Mouse (Mus musculus) embryonic facial prominence, embryonic 13.5 days (tissue): ENCODE data around the gene Commd4. TPM values are rescaled to one million over a fixed set of nuclear protein-coding genes. Genes with fewer than 3 reads are reported as not detected.
A peak's percentile ranks its signal among the peaks of the same experiment; 100 is the strongest.

Source experiments
- ATAC-seq: fragments of 200-750 bp; cut with Nextera tagmentation; 2 replicates; pipeline ENCODE4 v1.8.0; 2017; ENCODE audit warnings: low read depth; ENCODE audit not compliant: insufficient number of reproducible peaks, insufficient read depth, low FRiP score, low TSS enrichment
- H3K27ac ChIP-seq: fragments of 300-500 bp; sonication (generic); 2 replicates; pipeline ENCODE4 v1.5.1; 2015; ENCODE audit warnings: moderate library complexity, mild to moderate bottlenecking, inconsistent platforms
- H3K27me3 ChIP-seq: fragments of 300-500 bp; sonication (generic); 2 replicates; pipeline ENCODE4 v1.6.1; 2015; ENCODE audit warnings: mild to moderate bottlenecking, inconsistent platforms
- H3K36me3 ChIP-seq: fragments of 300-500 bp; sonication (generic); 2 replicates; pipeline ENCODE4 v1.6.1; 2015; ENCODE audit warnings: mild to moderate bottlenecking, inconsistent platforms
- H3K4me1 ChIP-seq: fragments of 300-500 bp; sonication (generic); 2 replicates; pipeline ENCODE4 v1.6.1; 2015; ENCODE audit warnings: inconsistent platforms
- H3K4me2 ChIP-seq: fragments of 300-500 bp; sonication (generic); 2 replicates; pipeline ENCODE4 v1.6.1; 2015; ENCODE audit warnings: moderate library complexity, mild to moderate bottlenecking, inconsistent platforms
- H3K4me3 ChIP-seq: fragments of 300-500 bp; sonication (generic); 2 replicates; pipeline ENCODE4 v1.5.1; 2015; ENCODE audit warnings: mild to moderate bottlenecking, inconsistent platforms
- H3K9ac ChIP-seq: fragments of 300-500 bp; sonication (generic); 2 replicates; pipeline ENCODE4 v1.6.1; 2015; ENCODE audit warnings: mild to moderate bottlenecking, inconsistent platforms
- H3K9me3 ChIP-seq: fragments of 300-500 bp; sonication (generic); 2 replicates; pipeline ENCODE4 v1.6.1; 2016; ENCODE audit warnings: inconsistent platforms
- WGBS: fragments of 180-500 bp; shearing (Covaris S2); methylation state at CpG from one replicate; pipeline ENCODE4 v1.1.7; 2015; ENCODE audit warnings: mixed read lengths; 5-methylcytosine and 5-hydroxymethylcytosine counted together
- polyA plus RNA-seq: library from polyadenylated mRNA; unstranded; fragments of >200 nt; fragmentation: Nextera tagmentation; extraction: Ambion mirVana; gene quantifications from 2 replicates; pipeline ENCODE4 v1.2.1, GENCODE M21; 2015

The Commd4 gene
- polyA plus RNA-seq, 1 experiment from 2014 or later, result 97.7 TPM

DNA sequence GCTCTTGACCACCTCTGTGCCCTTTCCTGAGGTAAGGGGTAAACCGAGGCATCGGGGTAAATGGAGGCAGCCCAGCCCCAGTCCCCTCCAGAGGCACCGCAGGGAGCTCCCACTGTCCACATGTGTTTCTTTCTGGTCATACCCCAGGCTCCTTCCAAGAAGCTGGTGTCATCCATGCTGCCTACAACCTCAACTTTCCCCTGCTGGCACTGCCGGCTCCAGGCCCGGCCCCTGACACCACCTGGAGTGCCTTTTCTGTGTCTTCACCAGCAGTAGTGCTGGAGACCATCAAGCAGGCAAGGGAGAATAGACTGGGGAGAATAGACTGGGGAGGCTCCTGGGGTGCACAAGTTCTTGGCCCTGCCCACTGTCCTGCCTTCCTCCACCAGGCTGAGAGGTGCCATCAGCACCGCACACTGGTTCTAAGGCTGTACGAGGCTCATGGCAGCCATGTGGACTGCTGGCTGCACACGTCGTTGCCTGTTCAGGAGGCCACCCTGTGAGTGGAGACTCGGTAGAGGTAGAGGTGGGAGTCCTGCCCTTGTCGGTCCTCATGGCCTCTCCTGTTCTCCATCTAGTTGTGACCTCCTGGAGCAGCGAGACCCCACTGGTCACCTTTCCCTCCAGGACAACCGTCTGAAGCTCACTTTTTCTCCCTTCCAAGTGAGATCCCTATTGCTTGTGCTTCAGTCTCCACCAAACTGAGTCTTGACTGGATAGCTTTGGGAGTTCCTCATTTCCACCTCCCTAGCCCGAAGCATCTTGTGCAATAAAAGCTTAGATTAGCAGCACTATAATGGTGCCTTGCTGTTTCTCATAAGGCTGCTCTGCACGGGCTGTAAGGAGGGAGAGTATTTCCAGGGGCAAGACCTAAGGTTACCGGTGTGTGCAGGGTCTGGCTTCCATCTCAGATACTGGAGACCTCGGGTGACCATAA is 16.4 kb downstream of the Commd4 start:
- no peak overlapping the region for H3K4me2 ChIP-seq
- no peak for ATAC-seq
- 90% methylated on average over 17 of the region's 17 CpGs for WGBS

DNA sequence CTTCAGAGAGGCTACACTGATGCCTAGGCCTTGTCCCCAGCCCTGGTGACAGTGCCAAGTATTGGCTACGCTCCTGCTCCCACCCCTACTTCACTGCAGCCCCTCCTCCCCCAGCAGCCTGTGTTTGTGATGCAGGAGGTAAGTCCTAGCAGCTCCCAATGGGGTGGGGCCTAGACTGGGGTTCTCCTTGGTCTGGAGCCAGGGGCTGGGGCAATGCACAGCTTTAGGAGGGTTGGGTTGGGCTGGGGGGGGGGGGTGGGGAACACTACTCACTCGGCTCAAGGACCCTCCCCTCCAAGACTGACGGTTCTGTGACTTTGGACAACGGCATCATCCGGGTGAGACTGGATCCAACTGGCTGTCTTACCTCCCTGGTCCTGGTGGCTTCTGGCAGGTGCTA is 18.6 kb downstream of the Commd4 start:
- WGBS, result 87% methylated on average over 5 of the region's 5 CpGs
- H3K4me3 ChIP-seq, result no peak overlapping the region
- H3K36me3 ChIP-seq, result peaks cover 90% of the 10 kb centered on the region
- H3K4me1 ChIP-seq, result no peaks in the 10 kb centered on the region
- H3K9me3 ChIP-seq, result no peaks in the 10 kb centered on the region
- no peak overlapping the region for H3K9ac ChIP-seq
- ATAC-seq, result no peak; the same call in 1 of the 2 replicates
- no peak overlapping the region for H3K4me2 ChIP-seq
- no peaks in the 10 kb centered on the region for H3K27me3 ChIP-seq
- H3K27ac ChIP-seq, result no peak overlapping the region

More for the DNA sequence above, 16.4 kb downstream of the Commd4 start:
- peaks cover 76% of the 10 kb centered on the region for H3K36me3 ChIP-seq
- H3K27ac ChIP-seq, result no peak overlapping the region
- no peak overlapping the region for H3K9ac ChIP-seq
- H3K4me3 ChIP-seq, result no peak overlapping the region
- H3K9me3 ChIP-seq, result no peaks in the 10 kb centered on the region
- H3K27me3 ChIP-seq, result no peaks in the 10 kb centered on the region
- H3K4me1 ChIP-seq, result peaks cover 2% of the 10 kb centered on the region

GRCm38 (mm10) chr9:57139110-57139509 is 19.0 kb downstream of the Commd4 start:
- no peaks in the 10 kb centered on the region for H3K9me3 ChIP-seq
- H3K27me3 ChIP-seq, result no peaks in the 10 kb centered on the region
- H3K27ac ChIP-seq, result no peak overlapping the region
- H3K9ac ChIP-seq, result no peak overlapping the region
- H3K36me3 ChIP-seq, result peaks cover 90% of the 10 kb centered on the region
- no peak overlapping the region for H3K4me2 ChIP-seq
- H3K4me3 ChIP-seq, result no peak overlapping the region
- no peaks in the 10 kb centered on the region for H3K4me1 ChIP-seq
- 87% methylated on average over 9 of the region's 9 CpGs for WGBS
- ATAC-seq, result no peak

- Histone ChIP-seq H3K4me3 (no peak overlapping the region), H3K27me3 (no peaks in the 10 kb centered on the region), H3K36me3 (peaks cover 90% of the 10 kb centered on the region), H3K27ac (no peak overlapping the region), H3K9ac (no peak overlapping the region), H3K4me2 (no peak overlapping the region), H3K9me3 (no peaks in the 10 kb centered on the region), H3K4me1 (no peaks in the 10 kb centered on the region)
- WGBS, result 89% methylated on average over 6 of the region's 6 CpGs
- ATAC-seq, result no peak
Measured at GRCm38 (mm10) chr9:57138507-57138906, 19.6 kb downstream of the Commd4 start.

DNA sequence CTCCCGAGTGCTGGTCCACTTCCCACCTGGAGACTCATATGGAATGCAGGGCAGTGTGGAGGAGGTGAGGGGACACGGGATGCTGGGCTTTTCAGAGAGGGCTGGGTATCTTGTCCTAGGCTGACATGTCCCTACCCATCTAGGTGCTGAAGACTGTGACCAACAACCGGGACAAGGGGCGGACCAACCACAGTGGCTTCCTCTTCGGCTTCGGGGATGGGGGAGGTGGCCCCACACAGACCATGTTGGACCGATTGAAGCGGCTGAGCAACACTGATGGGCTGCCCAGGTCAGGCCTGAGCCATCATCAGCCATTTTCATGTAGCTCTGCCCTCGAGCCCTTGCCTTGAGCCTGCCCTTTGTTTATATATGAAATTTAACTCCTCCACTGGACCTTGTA is 20.4 kb downstream of the Commd4 start:
- Histone ChIP-seq H3K4me1 (no peaks in the 10 kb centered on the region), H3K9ac (0 out of 2 replicates have a peak overlapping the region, but pooled peaks have one; percentile 23), H3K36me3 (peaks cover 84% of the 10 kb centered on the region), H3K27ac (no peak overlapping the region), H3K4me2 (no peak overlapping the region), H3K27me3 (no peaks in the 10 kb centered on the region), H3K4me3 (no peak overlapping the region), H3K9me3 (no peaks in the 10 kb centered on the region)
- WGBS, result 85% methylated on average over 9 of the region's 9 CpGs
- ATAC-seq, result peak; percentile 28; the same call in 1 of the 2 replicates

DNA sequence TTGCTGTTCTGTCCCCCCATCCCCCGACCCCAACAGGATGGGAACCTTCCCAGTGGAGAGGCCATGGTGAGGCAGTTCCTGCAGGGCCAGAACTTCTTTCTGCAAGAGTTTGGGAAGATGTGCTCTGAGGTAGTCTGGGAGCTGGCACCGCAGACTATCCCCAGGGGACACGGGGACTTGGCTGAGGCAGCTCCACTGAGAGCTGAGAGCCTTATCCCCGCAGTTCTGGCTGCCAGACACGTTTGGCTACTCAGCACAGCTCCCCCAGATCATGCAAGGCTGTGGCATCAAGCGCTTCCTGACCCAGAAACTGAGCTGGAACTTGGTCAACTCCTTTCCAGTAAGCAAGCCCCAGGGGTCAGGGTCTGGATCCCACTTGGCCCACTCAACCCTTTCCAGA is 20.9 kb downstream of the Commd4 start:
- H3K4me2 ChIP-seq, result no peak overlapping the region
- H3K9ac ChIP-seq, result no peak overlapping the region
- no peak overlapping the region for H3K27ac ChIP-seq
- H3K4me1 ChIP-seq, result no peaks in the 10 kb centered on the region
- 81% methylated on average over 6 of the region's 6 CpGs for WGBS
- no peak overlapping the region for H3K4me3 ChIP-seq
- H3K27me3 ChIP-seq, result no peaks in the 10 kb centered on the region
- no peaks in the 10 kb centered on the region for H3K9me3 ChIP-seq
- no peak for ATAC-seq
- peaks cover 81% of the 10 kb centered on the region for H3K36me3 ChIP-seq

- peak within 1 kb of the TSS; percentile 86 for H3K4me3 ChIP-seq
- peak within 1 kb of the TSS; percentile 85 for H3K9ac ChIP-seq
- peak within 1 kb of the TSS; percentile 95 for H3K27ac ChIP-seq
- no peaks in the 10 kb centered on the region for H3K9me3 ChIP-seq
- H3K4me1 ChIP-seq, result peaks cover 14% of the 10 kb centered on the region
- no peaks in the 10 kb centered on the region for H3K27me3 ChIP-seq
- peaks cover 44% of the 10 kb centered on the region for H3K36me3 ChIP-seq
- H3K4me2 ChIP-seq, result peak within 1 kb of the TSS; percentile 91
- WGBS, result under 1% methylated on average over 58 of the region's 58 CpGs
- peak; percentile 86 for ATAC-seq
Measured at GRCm38 (mm10) chr9:57130577-57131433, 27.3 kb downstream of the Commd4 start, which contains the start of gene Man2c1. Man2c1 (plus strand) TSS chr9:57130690.

DNA sequence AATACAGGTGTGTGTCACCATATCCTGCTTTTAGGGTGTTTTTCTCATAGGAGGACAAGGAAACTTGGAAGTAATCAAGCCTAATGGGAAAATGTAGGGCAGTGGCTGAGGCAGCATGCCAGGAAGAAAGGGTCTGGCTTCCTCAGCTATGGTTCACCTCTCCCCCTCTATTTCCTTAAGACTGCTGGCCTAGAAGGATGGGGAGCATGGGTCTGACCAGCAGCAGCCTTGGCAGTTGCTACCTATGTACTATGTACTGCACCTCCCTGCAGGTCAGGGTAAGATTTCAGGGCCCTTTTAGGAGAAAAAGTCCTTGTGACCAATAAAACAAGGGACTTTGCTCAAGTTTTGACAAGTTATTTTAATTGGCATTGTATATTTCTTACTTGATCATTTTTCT is 28.5 kb downstream of the Commd4 start:
- Histone ChIP-seq H3K4me2 (peak overlapping the region; percentile 91), H3K4me3 (no peak overlapping the region), H3K9me3 (no peaks in the 10 kb centered on the region), H3K4me1 (peaks cover 14% of the 10 kb centered on the region), H3K27me3 (no peaks in the 10 kb centered on the region), H3K27ac (no peak overlapping the region), H3K9ac (no peak overlapping the region; the same call in 1 of the 2 replicates), H3K36me3 (peaks cover 44% of the 10 kb centered on the region)
- no peak for ATAC-seq

DNA sequence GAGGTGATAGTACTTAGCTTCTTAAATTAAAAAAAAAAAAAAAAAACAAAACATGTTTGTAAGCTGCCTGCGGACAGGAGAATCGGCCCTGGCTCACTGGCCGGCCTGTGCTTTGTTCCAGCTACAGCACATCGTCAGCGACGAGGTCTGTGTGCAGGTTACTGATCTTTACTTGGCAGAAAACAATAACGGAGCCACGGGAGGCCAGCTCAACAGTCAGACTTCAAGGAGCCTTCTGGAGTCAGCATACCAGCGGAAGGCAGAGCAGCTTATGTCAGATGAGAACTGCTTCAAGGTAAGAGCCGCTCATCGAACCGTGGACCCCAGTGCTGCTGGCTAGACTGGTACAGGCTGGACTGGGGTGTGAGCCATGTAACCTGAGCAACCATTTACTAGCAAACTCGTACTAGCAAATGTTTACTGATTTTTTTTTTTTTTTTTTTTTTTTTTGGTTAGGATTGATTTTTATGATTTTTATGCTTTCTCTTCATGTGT is 40.8 kb downstream of the Commd4 start:
- no peak for ATAC-seq

More for the DNA sequence above, 40.8 kb downstream of the Commd4 start:
- H3K4me1 ChIP-seq, result no peaks in the 10 kb centered on the region
- peaks cover 88% of the 10 kb centered on the region for H3K36me3 ChIP-seq
- no peak overlapping the region for H3K4me2 ChIP-seq
- no peak overlapping the region for H3K27ac ChIP-seq
- H3K9me3 ChIP-seq, result no peaks in the 10 kb centered on the region
- WGBS, result 91% methylated on average over 13 of the region's 13 CpGs
- H3K27me3 ChIP-seq, result no peaks in the 10 kb centered on the region
- no peak overlapping the region for H3K4me3 ChIP-seq
- H3K9ac ChIP-seq, result no peak overlapping the region
